Mouse (Mus musculus): ENCODE results near the gene Mex3d.

- no peak for TF ChIP-seq CTCF (IDR thresholded peaks at IDR 0.05; ENCODE audit: insufficient read depth, low read depth, low read length)
- no peak for TF ChIP-seq POLR2A (IDR thresholded peaks at IDR 0.05; ENCODE audit: insufficient read depth, low read depth, low read length)
Measured at GRCm38 (mm10) chr10:80348981-80349380, 38.5 kb downstream of the Mex3d start.

Data from olfactory bulb, adult 2 months (tissue).